Mouse (Mus musculus) forelimb bud, embryonic 11.5 days (tissue): ENCODE data around the gene Mtfmt.
A peak's percentile ranks its signal among the peaks of the same experiment; 100 is the strongest.

Experiments
- DNase-seq: peaks from one replicate; pipeline ENCODE4 v3.0.0-alpha.2; 2012; ENCODE audit warnings: low read depth, low spot score

Mtfmt gene

GRCm38 (mm10) chr9:65435671-65436301 is at the start of gene Mtfmt:
Gene Mtfmt, plus strand, starts transcription at chr9:65435782.
- DNase-seq = peak; percentile 94

- DNase-seq = peak; percentile 24
These were observed 49.0 kb upstream of the Mtfmt start for GRCm38 (mm10) chr9:65386373-65387140.

- DNase-seq = peak; percentile 43
These were observed 44.6 kb upstream of the Mtfmt start for GRCm38 (mm10) chr9:65390752-65391612.

- DNase-seq = no peak
These were observed 44.0 kb upstream of the Mtfmt start, which contains the start of gene Kbtbd13 for GRCm38 (mm10) chr9:65391613-65391964. Gene Kbtbd13, minus strand, starts transcription at chr9:65391652.

GRCm38 (mm10) chr9:65392638-65393364 is 42.8 kb upstream of the Mtfmt start:
- peak; percentile 67 for DNase-seq

- no peak for DNase-seq
These were observed 42.0 kb upstream of the Mtfmt start for GRCm38 (mm10) chr9:65393606-65394005.

GRCm38 (mm10) chr9:65394360-65394759 is 41.2 kb upstream of the Mtfmt start:
- no peak for DNase-seq

GRCm38 (mm10) chr9:65398279-65398678 is 37.3 kb upstream of the Mtfmt start, which contains the start of gene Rasl12:
Gene Rasl12, plus strand, starts transcription at chr9:65398506.
- DNase-seq = peak; percentile 57

- DNase-seq = no peak
These were observed 35.6 kb upstream of the Mtfmt start for GRCm38 (mm10) chr9:65399934-65400333.

- no peak for DNase-seq
These were observed 31.0 kb upstream of the Mtfmt start for GRCm38 (mm10) chr9:65404331-65405183.

GRCm38 (mm10) chr9:65405184-65405449 is 30.5 kb upstream of the Mtfmt start:
- DNase-seq = no peak

GRCm38 (mm10) chr9:65407327-65407726 is 28.3 kb upstream of the Mtfmt start:
- DNase-seq = no peak

- DNase-seq = no peak
These were observed 27.7 kb upstream of the Mtfmt start for GRCm38 (mm10) chr9:65407861-65408260.

- no peak for DNase-seq
These were observed 26.7 kb upstream of the Mtfmt start for GRCm38 (mm10) chr9:65408871-65409295.

- no peak for DNase-seq
These were observed 25.2 kb upstream of the Mtfmt start for GRCm38 (mm10) chr9:65410378-65410777.

- no peak for DNase-seq
These were observed 24.3 kb upstream of the Mtfmt start for GRCm38 (mm10) chr9:65411326-65411725.

GRCm38 (mm10) chr9:65417738-65418137 is 17.8 kb upstream of the Mtfmt start:
- DNase-seq = no peak

GRCm38 (mm10) chr9:65419633-65420032 is 15.9 kb upstream of the Mtfmt start:
- DNase-seq = no peak

- no peak for DNase-seq
These were observed 12.7 kb upstream of the Mtfmt start, which contains the start of gene Slc51b for GRCm38 (mm10) chr9:65422760-65423501. Gene Slc51b, minus strand, starts transcription at chr9:65422955.

- DNase-seq = no peak
These were observed 11.2 kb upstream of the Mtfmt start for GRCm38 (mm10) chr9:65424393-65424792.
